Mouse (Mus musculus) lung, postnatal 0 days (tissue): ENCODE data around the gene Msantd2.

Experiments
- CTCF ChIP-seq: IDR thresholded peaks from 2 replicates; pipeline ENCODE4 v1.5.1; 2016; ENCODE audit warnings: antibody characterized with exemption, mild to moderate bottlenecking
- EP300 ChIP-seq: IDR thresholded peaks from 2 replicates; pipeline ENCODE4 v1.6.1; 2016; ENCODE audit warnings: antibody characterized with exemption, mild to moderate bottlenecking, control low read depth

GRCm38 (mm10) chr9:37460961-37461340, 28.2 kb upstream of the Msantd2 start:
- TF ChIP-seq CTCF (no peak), EP300 (no peak)
